Mouse (Mus musculus): ENCODE measurements at regions not wholly inside any gene's neighbourhood (a gene's known extent, or its start where the extent isn't known, plus 50 kb on each side); places are given as distances from the start of the nearest gene placed in this dataset.

DNA sequence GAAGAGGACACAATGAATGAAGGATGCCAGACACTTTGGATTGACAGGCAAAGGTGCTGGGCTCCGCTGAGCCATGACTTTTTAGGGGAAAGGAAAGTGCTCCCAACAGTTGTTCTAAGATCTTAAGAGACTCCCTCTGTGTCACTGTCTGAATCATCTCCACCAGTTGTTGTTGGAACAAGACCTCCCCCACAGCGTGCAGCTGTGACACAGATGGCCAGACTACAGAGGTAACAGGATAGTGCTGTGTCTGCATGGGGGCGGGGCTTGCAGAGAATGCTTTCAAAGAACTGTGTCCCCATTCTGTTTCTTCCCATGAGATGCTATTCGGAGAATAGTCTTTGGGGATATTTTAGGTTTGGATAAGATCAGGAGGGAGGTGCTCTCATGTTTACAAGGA is 61.7 kb upstream of the Dpyd start:
- DNase-seq: no peak

DNA sequence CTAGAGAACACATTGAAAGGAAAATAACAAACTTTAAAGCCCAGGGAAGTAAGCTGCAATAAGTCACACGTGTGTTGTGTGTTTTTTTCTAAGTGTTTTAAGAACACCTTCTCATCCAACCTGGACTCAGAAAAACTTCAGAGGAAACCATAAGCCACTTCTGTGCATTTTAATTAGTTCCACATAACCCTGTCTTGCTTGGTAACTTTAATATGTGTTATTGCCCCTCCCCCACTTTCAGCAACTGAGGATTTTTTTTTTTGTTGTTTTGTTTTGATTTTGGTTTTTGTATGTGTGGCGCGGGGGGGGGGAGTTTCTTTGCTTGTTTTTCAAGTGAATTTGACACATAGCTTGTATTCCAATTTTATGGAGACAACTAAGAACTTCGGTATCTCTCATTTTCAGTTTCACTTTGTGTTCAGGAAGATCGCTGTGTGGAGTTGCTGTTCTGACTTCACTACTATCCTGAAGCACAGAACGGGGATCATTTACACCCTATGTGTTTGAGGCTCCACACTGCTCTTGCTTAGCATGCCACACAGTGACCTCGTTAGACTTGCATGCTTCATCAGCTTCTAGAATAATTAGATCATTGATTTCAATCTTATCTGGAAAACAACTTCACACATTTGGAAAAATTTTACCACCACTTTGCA is 54.2 kb upstream of the Dpyd start:
- DNase-seq: no peak

DNA sequence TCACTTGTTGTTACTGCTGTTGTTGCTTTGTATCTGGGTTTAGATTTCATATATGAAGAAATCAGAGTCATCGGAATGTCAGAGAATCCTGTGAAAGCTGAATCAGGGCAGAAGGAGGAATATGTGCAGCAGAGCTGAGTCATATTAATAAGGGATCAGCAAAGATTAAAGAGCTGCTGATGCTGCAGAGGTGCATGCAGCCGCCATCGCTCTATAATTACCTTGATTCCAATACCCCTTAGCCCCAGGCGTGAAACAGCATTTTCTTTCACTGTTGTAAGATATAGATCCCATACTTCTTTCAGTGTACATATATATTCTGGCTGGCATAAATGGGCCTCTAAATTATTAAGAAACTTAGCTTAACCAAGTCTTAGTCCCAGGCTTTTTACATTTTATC is 51.1 kb upstream of the Dpyd start:
- no peak for DNase-seq

DNA sequence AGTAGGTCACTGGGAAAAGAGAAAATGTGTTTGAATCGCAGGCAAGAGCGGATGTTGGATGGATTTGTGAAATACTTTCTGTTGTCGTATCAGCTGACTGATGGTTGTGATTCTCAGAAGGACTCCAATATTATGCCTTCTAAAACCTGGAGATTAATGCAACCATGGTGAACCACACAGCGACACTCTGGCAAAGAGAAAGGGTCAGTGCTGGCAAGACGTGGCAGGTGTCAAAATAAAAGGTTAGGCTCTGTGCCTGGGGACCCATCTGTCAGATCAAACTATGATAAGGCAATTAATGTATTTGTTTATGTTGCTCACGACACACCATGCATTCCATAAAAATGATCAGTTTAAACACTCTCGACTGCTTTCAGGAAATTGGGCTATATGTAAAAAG is 50.0 kb upstream of the Dpyd start:
- DNase-seq: no peak

All from lung, postnatal 14 days (tissue).